Mouse (Mus musculus) forebrain, embryonic 11.5 days (tissue): ENCODE results near the gene Pik3r6. TPM values are rescaled to one million over a fixed set of nuclear protein-coding genes. Genes with fewer than 3 reads are reported as not detected.

ENCODE experiments used
- ATAC-seq: fragments of 200-750 bp; cut with Nextera tagmentation; replicated peaks from 2 replicates; pipeline ENCODE4 v1.8.0; 2017; ENCODE audit warnings: moderate TSS enrichment; ENCODE audit not compliant: low FRiP score
- DNase-seq: peaks from one replicate; pipeline ENCODE4 v3.0.0-alpha.2; 2017; ENCODE audit warnings: low spot score
- H3K27ac ChIP-seq: fragments of 300-500 bp; sonication (generic); 2 replicates; pipeline ENCODE4 v1.5.1; 2014; ENCODE audit warnings: low read depth, low read length
- H3K27me3 ChIP-seq: fragments of 300-500 bp; sonication (generic); 2 replicates; pipeline ENCODE4 v1.6.1; 2014; ENCODE audit warnings: mild to moderate bottlenecking, low read length, mixed read lengths; ENCODE audit not compliant: control insufficient read depth, insufficient read depth
- H3K36me3 ChIP-seq: fragments of 300-500 bp; sonication (generic); 2 replicates; pipeline ENCODE4 v1.6.1; 2014; ENCODE audit warnings: mild to moderate bottlenecking, low read length, moderate library complexity, mixed read lengths; ENCODE audit not compliant: control insufficient read depth, insufficient read depth
- H3K4me1 ChIP-seq: fragments of 300-500 bp; sonication (generic); replicated peaks from 2 replicates; pipeline ENCODE4 v1.6.1; 2014; ENCODE audit warnings: low read length, mixed read lengths; ENCODE audit not compliant: control insufficient read depth, insufficient read depth
- H3K4me2 ChIP-seq: fragments of 300-500 bp; sonication (generic); 2 replicates; pipeline ENCODE4 v1.6.1; 2014; ENCODE audit warnings: low read depth, mild to moderate bottlenecking, low read length, moderate library complexity, mixed read lengths; ENCODE audit not compliant: severe bottlenecking
- H3K4me3 ChIP-seq: fragments of 300-500 bp; sonication (generic); 2 replicates; pipeline ENCODE4 v1.5.1; 2014; ENCODE audit warnings: low read depth, low read length
- H3K9ac ChIP-seq: fragments of 300-500 bp; sonication (generic); 2 replicates; pipeline ENCODE4 v1.6.1; 2014; ENCODE audit warnings: low read length
- H3K9me3 ChIP-seq: fragments of 300-500 bp; sonication (generic); 2 replicates; pipeline ENCODE4 v1.6.1; 2016; ENCODE audit warnings: low read length, mixed read lengths; ENCODE audit not compliant: control insufficient read depth
- WGBS: fragments of 180-500 bp; shearing (Covaris S2); extraction: QIAGEN DNeasy Blood & Tissue Kit; methylation state at CpG from one replicate; pipeline ENCODE4 v1.1.7; 2014; 5-methylcytosine and 5-hydroxymethylcytosine counted together
- polyA plus RNA-seq: library from polyadenylated mRNA; unstranded; fragments of >200 nt; fragmentation: Nextera tagmentation; extraction: Ambion mirVana; gene quantifications from 2 replicates; pipeline ENCODE4 v1.2.1, GENCODE M21; 2014

Gene Pik3r6
- polyA plus RNA-seq, 1 experiment from 2014 or later = 1.6 TPM

DNA sequence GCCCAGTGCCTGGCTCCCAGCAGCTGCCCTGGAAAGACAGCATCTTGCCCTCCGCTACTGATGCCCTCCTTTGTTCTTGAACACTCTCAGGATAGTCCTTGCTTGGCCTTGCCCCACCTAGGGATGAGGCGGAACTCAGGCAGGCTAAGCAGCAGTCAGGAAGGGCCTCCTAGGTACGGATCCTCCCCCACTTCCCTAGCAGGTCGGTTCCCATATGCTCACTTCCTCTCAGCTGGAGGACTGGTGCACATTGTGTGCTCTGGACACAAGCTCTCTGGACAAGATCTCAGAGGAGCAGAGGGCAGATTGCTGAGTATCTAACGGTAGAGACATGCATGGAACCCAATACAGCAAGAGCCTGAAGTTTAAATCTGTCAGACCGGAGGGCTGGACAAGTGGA, 5.7 kb upstream of the Pik3r6 start:
- Histone ChIP-seq H3K9me3 (no peaks in the 10 kb centered on the region), H3K9ac (no peak overlapping the region), H3K4me2 (no peak overlapping the region), H3K4me3 (no peak overlapping the region), H3K27me3 (no peaks in the 10 kb centered on the region), H3K36me3 (no peaks in the 10 kb centered on the region), H3K4me1 (no peaks in the 10 kb centered on the region), H3K27ac (no peak overlapping the region)
- 80% methylated on average over 6 of the region's 6 CpGs for WGBS
- no peak for ATAC-seq
- no peak for DNase-seq

DNA sequence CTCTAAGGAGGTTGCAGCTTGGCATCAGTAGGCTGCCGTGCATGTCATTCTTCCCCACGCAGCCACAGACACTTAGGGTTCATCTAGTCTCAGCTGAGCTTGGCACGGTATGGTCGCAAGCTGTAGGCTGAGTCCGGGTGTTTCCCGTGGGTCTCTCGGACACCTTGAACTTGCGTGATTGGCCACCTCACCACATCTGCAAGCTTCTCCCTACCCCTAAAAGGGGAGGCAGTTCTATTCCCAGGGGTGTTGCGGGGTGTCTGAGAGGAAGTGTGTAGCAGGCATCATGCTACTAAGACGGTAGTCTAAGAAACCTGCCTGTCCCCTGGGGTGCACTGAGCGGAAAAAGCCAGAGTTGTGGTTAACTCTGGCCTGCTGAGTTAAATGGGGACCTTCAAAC, 4.3 kb upstream of the Pik3r6 start:
- Histone ChIP-seq H3K36me3 (no peaks in the 10 kb centered on the region), H3K9me3 (no peaks in the 10 kb centered on the region), H3K27me3 (no peaks in the 10 kb centered on the region), H3K9ac (no peak overlapping the region), H3K4me2 (no peak overlapping the region), H3K4me1 (no peaks in the 10 kb centered on the region), H3K27ac (no peak overlapping the region), H3K4me3 (no peak overlapping the region)
- DNase-seq (no peak), ATAC-seq (no peak)
- WGBS = 91% methylated on average over 11 of the region's 11 CpGs

DNA sequence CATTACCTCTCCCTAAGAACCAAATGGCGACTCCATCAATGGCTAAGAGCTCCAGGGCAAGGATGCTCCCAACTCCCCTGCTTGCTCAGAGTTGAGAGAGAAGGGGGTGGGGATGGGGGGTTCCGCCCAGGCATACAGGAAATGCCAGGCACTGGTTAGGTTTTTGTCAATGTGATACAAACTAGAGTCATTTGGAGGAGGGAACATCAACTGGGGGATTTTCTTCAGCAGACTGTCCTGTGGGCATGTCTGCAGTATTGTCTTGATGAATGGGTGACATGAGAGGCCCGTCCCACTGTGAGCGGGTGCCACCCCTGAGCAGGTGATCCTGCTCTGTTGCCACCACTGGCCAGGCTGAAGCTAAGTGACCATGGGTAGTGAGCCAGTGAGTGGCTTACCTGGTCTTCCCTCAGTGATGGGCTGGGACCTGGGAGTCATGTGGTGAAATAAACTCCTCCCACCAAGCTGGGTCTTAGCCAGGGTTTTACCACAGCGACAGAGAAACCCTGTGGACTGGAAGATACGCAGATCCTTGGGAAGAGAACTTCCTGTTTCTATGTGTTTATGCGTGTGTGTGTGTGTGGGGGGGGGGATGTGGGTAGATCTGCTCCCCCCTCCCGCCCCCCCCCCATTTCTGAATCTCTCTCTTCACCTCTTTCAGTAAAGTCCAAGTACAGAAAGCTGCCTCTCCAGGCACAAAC, 3.7 kb upstream of the Pik3r6 start:
- H3K36me3 ChIP-seq = no peaks in the 10 kb centered on the region
- no peaks in the 10 kb centered on the region for H3K4me1 ChIP-seq
- no peaks in the 10 kb centered on the region for H3K27me3 ChIP-seq
- no peaks in the 10 kb centered on the region for H3K9me3 ChIP-seq
- WGBS = 72% methylated on average over 8 of the region's 8 CpGs
- H3K4me3 ChIP-seq = no peak overlapping the region
- ATAC-seq (no peak), DNase-seq (no peak)
- no peak overlapping the region for H3K9ac ChIP-seq
- no peak overlapping the region for H3K4me2 ChIP-seq
- H3K27ac ChIP-seq = no peak overlapping the region

DNA sequence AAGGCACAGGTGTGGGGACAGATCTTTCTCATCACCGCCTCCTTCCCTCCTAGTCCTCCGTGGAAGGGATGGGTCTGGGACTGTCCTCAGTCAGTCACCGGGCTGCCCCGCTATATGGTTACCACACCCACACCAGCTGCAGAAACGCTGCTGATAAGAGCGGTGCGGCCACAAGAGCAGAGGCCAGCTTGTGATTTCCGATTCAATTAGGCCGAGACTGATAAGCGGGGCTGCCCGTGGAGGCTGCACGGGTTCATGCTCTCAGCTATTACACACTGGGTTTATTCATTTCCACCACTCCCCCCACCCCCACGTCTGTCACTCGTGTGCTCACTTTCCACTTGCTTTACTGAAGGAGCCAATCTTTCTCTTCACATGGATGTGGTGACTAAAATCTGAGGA, 1.9 kb upstream of the Pik3r6 start:
- H3K36me3 ChIP-seq = no peaks in the 10 kb centered on the region
- H3K9me3 ChIP-seq = no peaks in the 10 kb centered on the region
- no peaks in the 10 kb centered on the region for H3K27me3 ChIP-seq
- H3K9ac ChIP-seq = no peak overlapping the region
- no peak overlapping the region for H3K4me2 ChIP-seq
- no peak overlapping the region for H3K27ac ChIP-seq
- ATAC-seq = no peak
- H3K4me3 ChIP-seq = no peak overlapping the region
- H3K4me1 ChIP-seq = no peaks in the 10 kb centered on the region
- 79% methylated on average over 14 of the region's 14 CpGs for WGBS
- no peak for DNase-seq

DNA sequence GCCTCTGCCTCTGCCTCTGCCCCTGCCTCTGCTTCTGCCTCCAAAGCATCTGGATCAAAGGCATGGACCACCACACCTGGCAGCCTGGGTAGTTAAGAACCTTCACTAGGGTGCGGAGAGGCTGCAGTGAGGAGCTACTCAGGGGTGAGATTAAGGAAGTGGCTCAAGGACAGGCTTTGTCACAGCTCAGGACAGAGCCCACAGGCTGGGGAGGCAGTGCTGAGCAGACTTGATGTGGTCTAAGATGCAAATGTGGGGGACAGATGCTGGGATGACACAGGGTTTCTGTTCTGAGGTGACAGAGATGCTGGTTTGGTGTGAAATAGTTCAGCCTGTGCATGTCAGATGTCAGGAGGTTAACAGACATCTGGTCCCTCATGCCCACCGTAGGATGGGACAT, 411 bp upstream of the Pik3r6 start:
- Histone ChIP-seq H3K36me3 (no peaks in the 10 kb centered on the region), H3K9ac (no peak overlapping the region), H3K27me3 (no peaks in the 10 kb centered on the region), H3K4me1 (no peaks in the 10 kb centered on the region), H3K4me3 (no peak overlapping the region), H3K4me2 (no peak overlapping the region), H3K9me3 (no peaks in the 10 kb centered on the region), H3K27ac (no peak overlapping the region)
- 63% methylated on average over 2 of the region's 2 CpGs for WGBS
- ATAC-seq (no peak), DNase-seq (no peak)

DNA sequence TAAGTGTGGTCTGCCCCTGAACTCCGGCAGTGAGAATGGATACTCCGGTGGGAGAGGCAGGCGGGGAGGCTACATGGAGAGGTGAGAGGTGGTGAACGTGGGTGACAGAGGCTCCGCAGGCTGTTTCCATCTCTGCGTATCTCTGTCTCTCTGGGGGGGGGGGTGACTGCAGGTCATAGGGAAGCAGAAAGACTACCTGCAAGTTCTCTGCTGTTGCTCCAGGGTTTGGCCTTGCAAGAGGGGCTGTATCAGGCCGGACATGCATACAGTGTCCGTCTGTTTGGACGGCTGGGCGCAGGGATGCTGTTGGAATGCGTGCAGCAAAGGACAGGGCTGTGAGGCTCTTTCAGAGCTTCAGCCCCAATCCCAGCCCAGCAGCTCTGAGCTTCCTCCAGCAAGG, 2.1 kb downstream of the Pik3r6 start:
- ATAC-seq (no peak), DNase-seq (no peak)
- H3K4me2 ChIP-seq = no peak overlapping the region
- H3K4me1 ChIP-seq = no peaks in the 10 kb centered on the region
- no peaks in the 10 kb centered on the region for H3K9me3 ChIP-seq
- no peaks in the 10 kb centered on the region for H3K36me3 ChIP-seq
- no peaks in the 10 kb centered on the region for H3K27me3 ChIP-seq
- no peak overlapping the region for H3K27ac ChIP-seq
- 86% methylated on average over 11 of the region's 11 CpGs for WGBS
- no peak overlapping the region for H3K9ac ChIP-seq
- H3K4me3 ChIP-seq = no peak overlapping the region

DNA sequence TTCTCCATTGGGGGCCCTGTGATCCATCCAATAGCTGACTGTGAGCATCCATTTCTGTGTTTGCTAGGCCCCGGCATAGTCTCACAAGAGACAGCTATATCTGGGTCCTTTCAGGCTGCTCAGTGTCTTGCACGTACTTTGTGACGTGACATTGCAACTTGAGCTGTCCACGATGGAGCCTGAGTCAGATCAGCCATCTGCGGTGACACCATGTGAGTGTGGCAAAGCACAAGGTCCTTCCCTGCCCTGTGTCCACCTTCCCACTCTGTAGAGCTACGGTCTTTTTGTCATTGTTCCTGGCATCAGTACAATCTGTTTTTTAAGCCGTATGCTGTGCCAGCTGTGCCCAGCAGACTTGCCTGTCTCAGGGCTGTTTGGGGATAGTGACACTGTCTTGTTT, 4.4 kb downstream of the Pik3r6 start:
- no peak for ATAC-seq
- WGBS = 94% methylated on average over 7 of the region's 7 CpGs
- no peak overlapping the region for H3K9ac ChIP-seq
- H3K4me1 ChIP-seq = no peaks in the 10 kb centered on the region
- no peaks in the 10 kb centered on the region for H3K36me3 ChIP-seq
- H3K27me3 ChIP-seq = no peaks in the 10 kb centered on the region
- no peak overlapping the region for H3K4me3 ChIP-seq
- H3K4me2 ChIP-seq = no peak overlapping the region
- no peak overlapping the region for H3K27ac ChIP-seq
- no peak for DNase-seq
- no peaks in the 10 kb centered on the region for H3K9me3 ChIP-seq

DNA sequence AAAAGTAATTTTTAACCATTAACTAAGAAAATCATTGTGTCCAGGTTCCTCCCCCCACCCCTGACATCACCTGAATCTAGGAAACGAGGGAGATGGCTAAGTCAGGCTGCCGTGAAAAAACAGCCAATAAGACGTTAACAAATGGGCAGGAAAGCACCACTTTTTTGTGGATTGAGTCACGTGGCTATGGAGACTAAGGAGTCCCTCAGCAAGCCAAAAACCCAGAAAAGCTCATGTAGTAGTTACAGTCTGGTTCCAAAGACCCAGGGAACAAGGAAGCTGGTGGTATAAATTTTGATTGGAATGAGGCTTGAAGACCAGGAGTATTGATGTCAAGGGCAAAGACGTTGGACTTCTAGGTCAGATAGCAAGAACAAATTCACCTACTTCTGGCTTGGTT, 5.8 kb downstream of the Pik3r6 start:
- Histone ChIP-seq H3K9me3 (no peaks in the 10 kb centered on the region), H3K4me2 (no peak overlapping the region), H3K9ac (no peak overlapping the region), H3K27me3 (no peaks in the 10 kb centered on the region), H3K27ac (no peak overlapping the region), H3K36me3 (no peaks in the 10 kb centered on the region), H3K4me1 (no peaks in the 10 kb centered on the region), H3K4me3 (no peak overlapping the region)
- no peak for ATAC-seq
- WGBS = 76% methylated on average over 5 of the region's 5 CpGs
- no peak for DNase-seq

DNA sequence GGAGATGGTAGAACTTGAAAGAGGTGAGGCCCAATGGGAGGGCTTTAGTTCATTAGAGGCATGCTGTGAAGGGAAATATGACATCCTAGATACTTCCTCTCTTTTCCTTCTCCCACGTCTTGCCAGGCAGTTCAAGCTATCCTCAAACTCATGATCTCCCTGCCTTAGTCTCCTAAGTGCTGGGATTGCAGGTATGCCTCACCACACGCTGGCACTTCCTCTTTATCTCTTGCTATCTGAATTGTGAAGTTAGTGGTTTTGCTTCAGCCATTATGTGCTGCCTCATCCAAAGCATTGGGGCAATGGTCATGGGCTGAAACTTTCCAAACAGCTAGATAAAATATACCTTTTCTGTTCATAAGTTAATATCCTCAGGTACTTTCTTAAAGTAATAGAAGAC, 6.4 kb downstream of the Pik3r6 start:
- ATAC-seq = no peak
- Histone ChIP-seq H3K27me3 (no peaks in the 10 kb centered on the region), H3K27ac (no peak overlapping the region), H3K9ac (no peak overlapping the region), H3K4me2 (no peak overlapping the region), H3K4me1 (no peaks in the 10 kb centered on the region), H3K9me3 (no peaks in the 10 kb centered on the region), H3K4me3 (no peak overlapping the region), H3K36me3 (no peaks in the 10 kb centered on the region)
- no peak for DNase-seq
- WGBS = 63% methylated on average over 2 of the region's 2 CpGs
